Mouse (Mus musculus) liver, embryonic 14.5 days (tissue): ENCODE measurements around the gene Mdm4.

Experiments used
- CTCF ChIP-seq: IDR thresholded peaks from 2 replicates; pipeline ENCODE4 v1.5.1; 2016; ENCODE audit warnings: antibody characterized with exemption, low read depth, control low read depth
- EP300 ChIP-seq: IDR thresholded peaks from 2 replicates; pipeline ENCODE4 v1.6.1; 2016; ENCODE audit warnings: antibody characterized with exemption, low read depth

DNA sequence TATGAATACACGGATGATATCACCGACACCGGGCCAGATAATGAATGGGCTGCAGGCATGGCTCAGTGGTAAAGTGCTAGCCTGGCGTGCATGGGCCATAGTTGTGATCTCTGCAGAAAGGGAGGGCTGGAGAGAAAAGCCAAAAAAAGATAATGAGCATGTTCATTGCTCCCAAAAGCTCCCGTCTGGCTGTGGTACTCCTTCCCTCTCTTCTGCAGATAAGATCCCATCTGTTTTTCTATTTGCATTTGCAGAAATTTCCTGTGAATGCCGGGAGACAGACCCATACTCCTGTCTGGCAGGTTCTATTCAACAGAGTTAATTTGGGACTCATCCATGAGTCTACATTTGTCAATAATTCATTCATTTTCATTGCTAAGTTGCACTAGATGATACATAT lies 32.8 kb upstream of the Mdm4 start:
- TF ChIP-seq CTCF, result no peak
- no peak for TF ChIP-seq EP300
